Mouse (Mus musculus) CH12F3 (cell line): ENCODE results near the gene AW551984.

Source experiments
- in situ Hi-C: fragments of 300-500 bp; cut with MboI; formaldehyde crosslinking; loops from 2 replicates; pipeline ENCODE4 v1.14.3; 2020; ENCODE audit warnings: low sequenced_read_pairs

Gene AW551984

DNA sequence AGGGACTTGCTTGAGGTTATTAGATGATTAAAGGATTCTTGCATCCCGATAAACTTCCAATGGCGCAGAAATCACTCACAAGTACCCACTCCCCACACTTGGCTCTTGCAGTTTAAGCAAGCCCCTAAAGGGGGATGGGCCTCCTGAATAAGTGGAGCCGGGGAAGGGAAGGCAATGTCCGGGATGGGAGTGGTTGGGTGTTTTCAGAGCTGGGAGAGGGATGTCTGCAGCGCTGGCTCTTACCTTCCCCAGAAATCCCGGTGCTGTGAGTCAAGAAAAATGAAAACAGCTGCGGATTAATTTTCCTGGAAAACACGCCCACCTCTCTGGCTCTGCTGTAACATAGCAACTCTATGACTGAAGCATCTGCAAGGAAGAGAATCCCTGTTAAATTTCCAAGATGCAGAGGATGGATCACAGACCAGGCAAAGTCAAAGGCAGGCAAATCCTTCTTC lies at the start of gene AW551984:
Gene AW551984, minus strand, starts transcription at position 405 of the 455 bp plus-strand sequence.
- in situ Hi-C loops: no loop called here

DNA sequence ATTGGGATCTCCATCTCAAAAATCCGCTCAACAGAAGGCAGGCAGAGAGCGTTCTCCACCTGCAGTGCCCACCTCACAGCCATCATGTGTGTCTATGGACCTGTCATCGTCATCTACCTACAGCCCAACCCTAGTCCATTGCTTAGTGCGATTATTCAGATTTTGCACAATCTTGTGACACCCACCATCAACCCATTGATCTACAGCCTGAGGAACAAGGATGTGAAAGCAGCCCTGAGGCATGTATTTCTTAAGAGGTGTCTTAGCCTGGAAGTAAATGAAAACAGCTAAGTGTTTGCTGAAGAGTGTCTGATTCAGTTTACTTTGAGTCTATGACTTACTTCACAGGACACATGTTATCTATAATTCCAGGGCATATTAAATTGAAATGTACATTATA lies 43.2 kb upstream of the AW551984 start:
- in situ Hi-C loops: no loop called here

DNA sequence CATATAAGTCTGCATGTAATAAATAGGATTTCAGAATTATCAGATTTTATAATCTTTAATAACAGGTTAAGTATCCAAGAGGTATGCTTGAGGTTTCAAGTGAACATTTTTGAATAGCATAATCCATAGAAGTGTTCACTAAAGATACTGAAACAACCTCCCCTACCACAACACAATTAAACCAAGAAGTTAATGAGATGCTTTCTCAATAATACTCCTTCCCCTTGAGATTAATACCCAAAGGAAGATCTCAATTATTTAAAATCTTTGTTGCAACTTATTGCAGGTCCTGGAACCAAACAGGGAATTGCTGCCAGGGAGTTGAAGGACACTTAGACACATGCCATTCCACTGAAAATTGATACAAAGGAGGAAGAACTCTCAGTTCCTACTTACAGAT lies 40.6 kb upstream of the AW551984 start, which contains the start of gene Olfr961:
Gene Olfr961, plus strand, starts transcription at position 301 of the 400 bp plus-strand sequence.
- in situ Hi-C loops: no loop called here

DNA sequence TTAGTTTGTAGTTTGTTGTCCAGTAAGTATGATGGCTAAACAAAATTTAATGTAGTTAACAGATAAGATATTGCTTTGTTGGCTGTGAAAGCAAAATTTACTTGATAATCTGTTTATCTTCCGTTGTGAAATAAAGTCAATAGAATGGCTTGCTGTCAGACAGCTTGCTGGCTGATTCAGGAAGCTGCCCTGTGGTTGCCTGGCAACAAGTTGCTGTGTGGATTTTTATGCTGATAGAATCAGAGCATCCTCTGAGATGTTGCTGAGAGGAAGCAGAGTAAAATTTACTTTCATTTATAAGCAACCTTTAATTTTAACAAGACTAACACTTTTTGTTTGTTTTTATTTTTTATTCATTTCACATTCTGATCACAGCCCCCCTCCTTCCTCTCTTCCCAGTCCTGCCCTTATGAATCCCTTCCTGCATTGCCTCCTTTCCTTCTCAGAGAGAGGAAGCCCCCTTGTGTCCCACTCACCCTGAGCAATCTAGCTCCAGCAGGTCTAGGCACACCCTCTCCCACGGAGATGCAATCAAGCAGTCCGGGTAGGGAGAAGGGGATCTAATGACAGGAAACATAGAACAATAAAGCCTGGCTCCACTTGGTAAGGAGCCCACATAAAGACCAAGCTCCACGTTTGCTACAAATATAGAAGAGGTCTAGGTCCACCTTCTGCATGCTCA lies 29.9 kb upstream of the AW551984 start:
- in situ Hi-C loops: no loop called here

DNA sequence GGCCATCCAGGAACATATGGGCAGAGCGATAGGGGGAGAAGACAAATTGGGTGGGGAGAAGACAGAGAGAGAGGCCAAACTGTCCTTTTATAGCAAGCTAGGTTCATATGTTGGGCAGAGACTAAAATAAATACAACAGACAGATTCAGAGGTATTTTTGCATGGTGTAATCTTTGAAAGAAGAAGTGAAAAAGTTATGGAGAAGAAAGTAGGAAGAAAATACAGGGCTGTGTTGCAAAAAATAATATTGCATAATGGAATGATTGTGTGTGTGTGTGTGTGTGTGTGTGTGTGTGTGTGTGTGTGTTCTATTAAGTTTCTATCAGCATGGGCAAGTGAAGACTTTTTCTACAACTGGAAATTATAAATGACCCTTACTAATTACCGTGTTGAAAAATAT lies 24.9 kb upstream of the AW551984 start:
- in situ Hi-C loops: no loop called here

DNA sequence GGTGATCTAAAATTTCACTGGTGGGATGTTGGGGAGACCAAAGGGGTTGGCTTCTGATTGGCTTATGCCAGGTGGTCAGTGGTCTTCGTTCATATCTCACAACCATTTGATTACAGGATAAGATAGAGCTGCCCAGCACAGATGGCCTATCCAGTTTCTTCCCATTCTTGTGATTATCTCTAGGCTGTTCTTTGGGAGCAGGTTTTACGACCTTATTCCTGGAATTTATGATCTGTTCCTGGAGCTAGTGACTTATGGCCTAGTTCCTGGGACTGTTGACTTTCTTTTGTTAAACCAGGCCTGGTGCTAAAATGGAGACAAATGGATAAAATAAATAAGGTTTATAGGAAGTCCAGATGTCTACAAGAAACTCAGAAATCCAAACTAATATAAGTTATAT lies 20.5 kb upstream of the AW551984 start:
- in situ Hi-C loops: no loop called here

DNA sequence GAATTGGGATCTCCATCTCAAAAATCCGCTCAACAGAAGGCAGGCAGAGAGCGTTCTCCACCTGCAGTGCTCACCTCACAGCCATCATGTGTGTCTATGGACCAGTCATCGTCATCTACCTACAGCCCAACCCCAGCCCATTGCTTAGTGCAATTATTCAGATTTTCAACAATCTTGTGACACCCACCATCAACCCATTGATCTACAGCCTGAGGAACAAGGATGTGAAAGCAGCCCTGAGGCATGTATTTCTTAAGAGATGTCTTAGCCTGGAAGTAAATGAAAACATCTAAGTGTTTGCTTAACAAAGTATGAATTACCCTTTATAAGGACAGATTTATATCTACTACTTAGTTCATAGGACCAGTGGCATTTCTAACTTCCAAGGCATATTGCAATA lies 19.6 kb upstream of the AW551984 start:
- in situ Hi-C loops: no loop called here

DNA sequence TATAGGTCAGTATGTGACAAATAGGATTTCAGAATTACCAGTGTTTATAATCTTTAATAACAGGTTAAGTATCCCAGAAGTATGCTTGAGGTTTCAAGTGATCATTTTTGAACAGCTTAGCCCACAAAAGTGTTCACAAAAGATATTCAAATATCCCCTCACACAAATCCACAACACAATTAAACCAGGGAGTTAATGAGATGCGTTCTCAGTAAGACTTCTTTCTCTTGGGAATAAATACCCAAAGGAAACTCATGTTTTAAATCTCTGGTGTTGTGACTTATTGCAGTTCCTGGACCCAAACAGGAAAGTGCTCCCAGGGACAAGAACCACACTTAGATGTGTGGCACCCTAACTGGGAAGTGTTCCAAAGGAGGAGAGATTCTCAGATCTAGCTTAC lies 16.9 kb upstream of the AW551984 start, which contains the start of gene Olfr960:
Gene Olfr960, plus strand, starts transcription at position 301 of the 400 bp plus-strand sequence.
- in situ Hi-C loops: no loop called here

DNA sequence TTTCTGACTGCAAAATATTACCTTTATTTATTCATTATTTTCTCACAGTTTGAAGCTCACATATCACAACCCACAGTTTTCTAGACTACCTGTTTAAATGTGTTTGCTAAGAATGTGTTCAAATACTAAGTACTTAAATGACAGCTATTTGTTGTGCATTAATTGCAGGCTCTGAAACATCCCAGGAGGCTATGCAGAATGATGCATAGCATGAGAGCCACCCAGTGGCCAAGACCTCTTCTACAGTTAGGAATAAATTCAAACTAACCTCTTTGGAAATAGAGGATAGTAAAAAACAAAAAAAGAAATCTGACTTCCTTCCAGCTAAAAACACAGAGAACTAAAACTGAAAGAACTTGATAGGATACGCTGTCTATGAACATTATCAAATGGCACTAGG lies 7.8 kb upstream of the AW551984 start:
- in situ Hi-C loops: no loop called here

DNA sequence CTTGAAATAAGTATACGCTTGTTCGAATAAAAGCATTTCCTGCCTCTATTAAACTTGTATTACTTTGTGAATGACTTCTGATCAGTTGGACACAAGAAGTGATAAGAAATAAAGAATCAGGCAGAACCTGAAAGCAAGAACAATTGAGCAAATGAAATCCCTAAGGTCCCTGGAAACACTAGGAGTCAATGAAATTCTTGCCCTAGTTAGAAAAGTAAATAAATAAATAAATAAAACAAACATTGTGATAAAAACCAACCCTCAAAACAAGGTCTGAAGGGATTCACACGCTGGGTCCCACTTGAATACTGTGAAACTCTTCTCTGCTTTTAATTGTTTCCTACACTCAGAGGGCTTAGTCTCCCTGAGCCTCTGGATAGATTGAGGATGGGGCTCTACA lies 6.2 kb upstream of the AW551984 start, which contains the start of gene Olfr148:
Gene Olfr148, plus strand, starts transcription at position 301 of the 400 bp plus-strand sequence.
- in situ Hi-C loops: no loop called here

DNA sequence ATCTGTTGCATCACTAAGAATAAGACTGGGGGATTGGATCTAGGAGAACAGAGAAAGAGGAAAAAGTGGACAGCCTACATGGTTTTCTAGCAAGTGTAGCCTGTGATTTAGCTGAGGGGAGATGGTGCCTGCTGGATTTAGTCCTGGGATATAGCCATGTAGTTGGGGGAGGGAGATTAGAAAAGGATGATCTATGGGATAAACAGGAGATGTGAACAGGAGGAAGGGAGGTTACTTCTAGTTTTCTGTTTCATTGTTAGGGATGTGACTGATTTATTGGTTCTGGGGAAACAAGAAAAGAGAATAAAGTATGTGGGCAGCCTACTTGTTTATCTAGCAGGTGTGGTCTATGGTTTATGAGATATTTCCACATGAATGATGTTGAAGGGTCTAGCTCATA lies 4.3 kb upstream of the AW551984 start:
- in situ Hi-C loops: no loop called here

DNA sequence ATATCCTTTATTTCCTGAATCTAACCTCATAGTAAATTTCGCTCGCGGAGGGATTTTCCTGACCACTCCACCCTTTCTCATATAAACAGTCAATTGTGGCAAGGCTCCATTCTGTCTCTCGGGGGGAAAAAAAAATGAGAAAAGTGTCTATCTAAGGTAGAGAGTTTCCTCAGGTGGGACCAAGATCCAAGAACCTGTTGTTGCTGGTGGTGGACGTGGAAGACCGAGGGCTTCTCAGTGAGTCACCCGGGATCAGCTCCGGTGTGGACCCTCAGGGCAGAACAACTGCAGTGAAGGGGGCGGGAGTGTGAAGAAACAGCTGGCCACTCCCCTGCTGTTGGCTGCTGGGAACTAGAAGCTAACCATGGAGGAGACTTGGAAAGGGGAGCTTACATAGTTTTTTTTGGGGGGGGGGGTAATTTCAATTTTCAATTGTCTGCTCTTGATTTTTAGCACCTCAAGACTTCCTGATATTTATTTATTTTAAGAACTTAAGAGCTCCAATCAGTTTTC lies 814 bp downstream of the AW551984 start:
- in situ Hi-C loops: no loop called here

DNA sequence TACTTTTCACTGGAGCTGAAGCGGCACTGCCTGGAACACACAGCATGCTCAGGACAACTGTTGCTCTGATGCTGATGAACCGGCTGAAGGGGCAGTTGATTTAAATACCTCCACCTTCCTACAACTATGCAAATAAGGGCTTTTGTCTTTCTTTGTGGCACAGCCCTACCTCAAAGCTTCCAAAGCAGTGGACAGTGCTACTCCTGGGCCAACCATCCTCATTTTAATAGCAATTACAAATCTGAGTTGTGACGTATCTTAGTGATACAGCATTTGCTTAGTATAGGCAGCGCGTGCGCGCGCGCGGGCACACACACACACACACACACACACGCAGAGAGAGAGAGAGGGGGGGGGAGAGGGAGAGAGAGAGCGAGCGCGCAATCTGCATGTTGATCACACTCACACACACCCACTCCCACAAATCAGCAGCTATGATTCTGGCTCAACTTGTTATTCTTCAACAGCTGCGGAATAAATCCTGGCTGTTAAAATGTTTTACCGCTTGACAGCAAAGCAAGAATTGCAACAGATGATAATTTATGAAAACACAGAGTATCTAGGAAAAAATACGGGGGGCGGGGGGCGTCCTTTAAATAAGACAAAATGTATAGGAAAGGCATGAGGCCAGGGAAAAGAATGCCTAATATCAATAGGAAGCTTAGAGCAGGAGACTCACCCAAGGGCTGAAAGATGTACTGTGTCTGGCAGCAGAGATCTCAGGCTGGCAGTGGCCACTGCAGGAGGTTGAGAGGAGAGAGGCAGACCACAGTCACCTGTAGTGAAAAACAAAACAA lies 1.5 kb downstream of the AW551984 start:
- in situ Hi-C loops: no loop called here

DNA sequence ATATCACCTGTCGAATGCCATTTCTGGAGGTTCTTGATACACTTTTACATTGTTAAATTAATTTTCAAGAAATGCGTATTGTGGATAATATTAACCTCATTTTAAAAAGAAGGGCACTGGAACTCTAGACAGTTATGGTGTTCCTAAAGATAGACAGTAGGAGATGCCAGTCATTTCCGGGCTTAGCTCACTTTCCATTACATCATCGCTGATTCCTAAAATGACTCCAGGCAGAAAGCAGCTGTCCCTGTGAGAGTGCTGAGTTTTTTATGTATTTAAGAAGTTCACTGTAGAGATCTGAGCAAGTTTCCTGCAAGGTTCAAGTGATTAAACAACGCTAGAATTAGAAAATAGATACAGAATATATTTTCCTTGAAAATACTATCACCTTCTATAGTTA lies 27.2 kb downstream of the AW551984 start:
- in situ Hi-C loops: no loop called here

DNA sequence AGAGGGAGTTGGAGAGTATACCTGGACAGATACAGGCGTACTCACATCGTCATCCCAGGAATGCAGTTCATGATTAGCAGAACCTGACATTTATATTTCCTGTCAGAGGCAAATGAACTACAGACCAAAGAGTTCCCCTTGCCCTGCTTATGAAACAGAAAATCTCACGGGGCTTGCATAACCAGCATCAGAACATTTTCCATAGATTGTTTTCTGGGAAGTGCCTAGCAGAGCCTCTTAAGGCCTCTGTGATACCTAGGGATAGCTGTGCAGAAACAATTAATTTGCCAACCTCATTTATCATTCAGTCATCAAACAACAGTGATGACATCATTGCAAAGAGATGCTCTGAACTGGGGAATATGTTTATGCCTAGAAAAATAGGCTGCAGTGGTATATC lies 28.7 kb downstream of the AW551984 start, which contains the start of gene Olfr959:
Gene Olfr959, minus strand, starts transcription at position 101 of the 400 bp plus-strand sequence.
- in situ Hi-C loops: no loop called here

DNA sequence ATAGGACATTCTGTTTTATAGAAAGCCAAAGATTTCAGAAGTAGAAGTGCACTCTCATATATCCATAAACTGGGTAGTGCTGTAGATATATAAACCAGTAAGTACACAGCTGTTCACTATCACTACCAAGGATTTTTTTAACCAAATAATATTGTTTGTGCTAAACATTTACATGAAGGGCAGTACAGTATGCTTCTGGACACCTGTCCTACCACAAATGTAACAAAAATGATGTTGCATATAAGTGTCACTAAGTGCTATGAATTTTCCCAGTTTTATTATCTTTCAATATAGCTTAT lies 45.9 kb downstream of the AW551984 start:
- in situ Hi-C loops: no loop called here

DNA sequence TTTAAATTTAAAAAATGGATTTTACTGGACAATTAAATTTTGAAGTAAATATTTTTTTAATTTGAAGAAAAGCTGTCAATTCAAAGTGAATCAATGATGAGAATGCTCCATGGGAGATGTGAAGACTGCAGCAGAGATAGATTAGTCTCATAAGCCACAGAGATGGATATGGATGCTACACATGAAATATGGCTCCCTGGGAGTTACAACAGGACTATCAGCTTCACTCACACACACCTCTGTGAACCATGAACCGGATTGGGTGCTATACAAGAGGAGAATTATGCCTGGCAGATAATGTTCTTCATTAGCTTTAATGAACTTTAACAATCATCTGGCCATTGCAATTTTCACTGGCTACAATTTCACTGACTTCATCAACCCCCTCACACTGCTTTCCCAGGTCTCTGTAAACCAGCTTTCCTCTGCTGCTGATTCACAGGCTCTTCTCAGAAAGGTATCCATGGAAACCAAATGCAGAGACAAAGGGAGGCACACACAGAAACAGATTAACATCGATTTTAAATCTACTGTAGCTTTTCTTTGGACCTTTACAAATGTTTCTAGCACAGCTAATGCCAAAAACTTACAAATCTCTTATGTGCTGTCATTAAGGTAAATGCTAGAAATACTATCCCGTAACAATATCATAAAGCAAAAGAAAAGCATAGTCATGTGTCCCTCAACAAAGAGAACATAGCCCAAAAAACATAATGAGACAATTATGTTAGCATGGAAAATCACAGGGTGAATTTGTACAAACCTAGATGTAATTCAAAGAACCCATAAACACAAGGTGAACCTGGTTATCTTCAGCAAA lies 46.5 kb downstream of the AW551984 start:
- in situ Hi-C loops: no loop called here

DNA sequence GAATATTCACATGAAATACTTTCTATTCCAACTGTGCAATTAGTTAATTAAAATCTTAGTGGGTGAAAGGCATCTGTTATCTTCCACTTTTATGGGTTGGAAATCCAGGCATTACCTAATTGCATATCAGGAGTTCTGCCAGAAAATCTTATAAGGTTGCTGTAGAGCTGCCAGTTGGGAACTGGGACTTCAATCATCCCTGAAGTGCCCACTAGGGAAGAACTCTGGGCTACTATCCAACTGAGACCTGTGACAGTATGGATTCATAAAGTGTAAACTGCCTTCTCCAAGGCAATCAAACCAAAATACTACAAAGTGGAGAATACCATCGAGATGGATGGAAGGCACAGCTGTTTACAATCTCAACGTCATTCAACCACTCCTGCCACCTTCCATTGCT lies 50.3 kb downstream of the AW551984 start, which contains the start of gene Olfr958:
Gene Olfr958, minus strand, starts transcription at position 109 of the 400 bp plus-strand sequence.
- in situ Hi-C loops: no loop called here

DNA sequence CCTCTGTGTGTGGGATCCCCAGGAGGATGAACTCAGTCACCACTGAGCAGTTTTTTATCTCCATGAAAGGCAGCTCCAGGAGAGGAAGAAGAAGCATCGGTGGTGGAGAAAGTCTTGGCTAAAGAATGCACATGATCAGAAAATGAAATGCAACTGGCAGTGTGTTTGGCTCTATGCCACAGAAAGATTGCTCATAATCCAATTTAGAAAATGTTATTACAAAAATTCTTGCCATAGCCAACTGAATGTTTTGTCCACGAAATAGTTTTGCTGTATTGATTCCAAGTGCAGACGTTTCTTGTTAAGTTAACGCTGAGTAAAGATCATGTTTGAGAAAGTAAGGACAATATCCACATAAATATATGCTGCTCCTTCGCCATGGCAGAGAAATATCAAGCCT lies 53.4 kb downstream of the AW551984 start:
- in situ Hi-C loops: no loop called here
